Mouse (Mus musculus) lung, postnatal 14 days (tissue): ENCODE results near the gene Pgls.

ENCODE experiments used
- DNase-seq: peaks from one replicate; pipeline ENCODE4 v3.0.0; 2021

Gene Pgls

GRCm38 (mm10) chr8:71601939-71602665, 10.1 kb downstream of the Pgls start:
- no peak for DNase-seq

DNA sequence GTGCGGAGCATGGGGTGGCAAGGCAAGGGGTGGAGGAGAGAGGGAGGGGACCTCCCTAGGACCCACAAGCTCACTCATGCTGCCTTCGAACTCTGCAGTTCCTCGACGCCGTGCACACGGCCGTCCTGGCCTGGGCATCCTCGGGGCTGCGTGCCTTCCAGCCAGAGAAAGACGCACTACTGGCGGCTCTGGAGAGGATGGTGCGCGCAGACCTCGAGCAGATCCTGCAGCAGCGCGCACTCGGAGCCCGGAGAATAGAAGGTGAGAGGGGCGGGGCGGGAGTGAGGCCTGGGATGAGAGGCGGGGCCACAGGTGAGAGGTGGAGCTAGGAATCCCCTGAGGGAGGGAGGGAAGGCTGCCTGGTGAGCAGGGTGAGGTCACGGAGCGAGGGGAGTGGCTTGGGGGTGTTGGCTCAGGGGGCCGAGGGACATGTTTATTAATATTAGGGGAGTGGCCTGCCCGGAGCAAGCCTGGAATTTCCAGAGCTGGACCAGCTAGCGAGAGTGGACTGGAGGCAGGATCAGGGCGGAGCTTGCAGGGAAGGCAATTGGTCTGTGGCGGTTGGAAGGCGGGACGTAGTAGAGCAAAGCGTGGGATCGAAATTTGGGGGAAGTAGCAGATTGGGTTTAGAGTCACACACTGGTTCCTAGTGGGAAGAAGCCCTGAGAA, 10.8 kb downstream of the Pgls start:
- DNase-seq: peak; percentile 84

DNA sequence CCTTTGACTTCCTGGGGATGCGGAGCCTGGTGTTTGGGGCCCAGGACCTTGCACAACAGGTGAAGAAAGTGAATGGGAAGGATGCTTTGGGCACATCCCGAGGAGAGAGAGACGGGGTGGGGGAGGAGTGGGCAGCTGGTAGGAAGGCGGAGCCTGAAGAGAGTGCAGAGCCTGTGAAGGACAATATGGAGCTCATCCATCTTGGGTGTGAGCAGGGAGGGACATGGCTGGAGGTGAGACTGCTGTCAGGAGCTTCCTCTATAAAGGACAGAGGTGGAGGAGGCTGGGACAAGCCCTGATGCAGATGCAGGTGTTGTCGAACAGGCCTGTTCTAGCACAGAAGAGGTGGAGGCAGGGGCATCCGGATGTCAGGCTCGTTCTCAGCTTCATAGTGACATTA, 12.0 kb downstream of the Pgls start:
- no peak for DNase-seq

GRCm38 (mm10) chr8:71610822-71611651, 19.1 kb downstream of the Pgls start, which contains the start of gene Colgalt1:
Colgalt1 (plus strand) TSS chr8:71610998.
- DNase-seq: peak; percentile 97

- no peak for DNase-seq
Observed at GRCm38 (mm10) chr8:71612141-71612540, 20.2 kb downstream of the Pgls start.

- DNase-seq: no peak
Observed at GRCm38 (mm10) chr8:71613418-71613817, 21.4 kb downstream of the Pgls start.

DNA sequence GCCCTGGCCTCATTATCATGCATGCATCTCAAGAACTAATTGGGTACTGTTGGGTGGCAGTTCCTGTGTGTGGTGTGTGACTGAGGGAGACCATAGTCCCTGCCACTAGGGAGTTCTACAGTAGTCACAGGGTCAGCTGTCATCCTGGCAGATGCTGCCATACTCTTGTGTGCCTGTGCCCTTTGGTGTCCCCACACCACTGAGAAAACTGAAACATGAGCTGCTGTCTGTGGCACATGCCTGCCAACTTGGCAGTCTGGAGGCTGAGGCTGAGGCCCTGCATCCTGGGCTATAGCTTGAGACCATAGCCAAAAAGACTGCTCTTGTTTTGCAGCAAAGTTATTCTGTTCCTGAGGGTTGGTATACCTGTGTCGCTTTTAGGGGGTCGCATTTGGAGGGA, 27.8 kb downstream of the Pgls start:
- DNase-seq: no peak

- DNase-seq: no peak
Observed at GRCm38 (mm10) chr8:71625088-71625487, 33.1 kb downstream of the Pgls start.

- no peak for DNase-seq
Observed at GRCm38 (mm10) chr8:71626753-71627152, 34.8 kb downstream of the Pgls start.

DNA sequence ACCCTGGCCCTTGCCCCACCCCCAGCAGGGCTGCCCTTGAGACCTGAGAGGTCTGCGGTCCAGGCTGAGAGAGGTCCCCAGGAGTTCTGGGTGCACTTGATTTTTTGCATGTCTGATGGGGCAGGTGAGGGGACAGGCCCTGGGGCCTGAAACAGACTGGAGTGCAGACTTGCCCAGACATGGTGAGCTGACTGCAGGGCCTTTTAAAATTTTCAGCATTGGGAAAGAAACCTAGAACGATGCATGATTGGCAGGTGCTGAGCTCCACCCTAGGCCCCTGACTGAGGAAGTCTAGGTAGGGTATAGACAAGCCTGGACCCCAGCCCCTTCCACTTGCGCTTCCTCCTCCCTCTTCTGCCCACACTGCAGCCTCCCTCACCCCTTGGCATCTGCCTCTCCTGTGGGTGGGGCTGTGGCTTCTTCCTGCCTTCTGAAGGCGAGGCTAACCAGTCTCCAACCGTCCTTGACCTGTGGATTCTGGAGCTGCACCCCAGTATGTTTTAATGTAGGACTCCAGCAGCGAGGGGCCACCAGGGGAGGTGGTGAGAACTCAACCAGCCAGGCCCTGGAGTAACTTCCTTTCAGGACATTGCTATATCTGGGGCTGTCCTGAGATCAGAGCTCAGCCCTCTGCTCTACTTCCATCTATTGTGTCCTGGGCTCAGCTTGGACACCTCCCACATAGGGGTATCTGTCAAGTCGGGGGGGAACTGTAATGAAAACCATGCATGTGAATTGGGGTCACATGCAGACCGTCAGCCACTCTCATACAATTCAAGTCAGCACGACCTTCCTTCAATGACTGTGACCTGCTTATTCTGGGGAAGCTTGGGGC, 35.5 kb downstream of the Pgls start:
- peak; percentile 29 for DNase-seq

DNA sequence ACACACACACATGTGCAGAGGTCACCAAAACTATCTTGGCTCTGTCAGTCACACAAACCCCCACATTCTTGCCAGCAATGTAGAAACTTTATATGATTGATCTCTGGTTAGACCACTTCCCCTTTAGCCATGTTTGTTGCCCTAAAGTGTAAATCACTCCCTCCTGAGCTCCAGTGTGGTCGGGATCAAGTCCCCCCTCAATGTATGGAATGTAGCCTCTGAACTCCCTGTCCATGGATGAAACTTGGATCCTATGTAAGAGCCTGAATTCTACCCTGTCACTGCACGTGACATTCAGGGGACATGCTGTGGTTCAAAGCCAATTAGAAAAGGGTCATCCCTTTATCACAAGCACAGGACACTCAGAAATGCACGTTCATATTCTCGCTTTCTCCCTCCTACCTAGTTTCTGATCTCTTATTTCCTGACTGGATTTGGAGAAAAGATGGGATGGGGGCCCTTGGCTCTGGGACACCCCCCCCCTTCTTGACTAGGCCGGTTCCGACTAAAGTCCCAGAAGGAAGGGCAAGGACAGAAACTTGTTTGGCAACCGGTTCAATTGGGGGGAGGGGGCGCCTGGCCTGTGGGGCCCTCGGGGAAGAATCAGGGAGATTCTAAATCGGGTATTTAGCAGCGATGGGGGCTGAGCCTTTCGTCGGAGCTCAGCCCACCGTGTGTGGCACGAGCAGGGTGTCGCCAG, 36.6 kb downstream of the Pgls start:
- no peak for DNase-seq

- DNase-seq: peak; percentile 96
Observed at GRCm38 (mm10) chr8:71629096-71629697, 37.2 kb downstream of the Pgls start.

DNA sequence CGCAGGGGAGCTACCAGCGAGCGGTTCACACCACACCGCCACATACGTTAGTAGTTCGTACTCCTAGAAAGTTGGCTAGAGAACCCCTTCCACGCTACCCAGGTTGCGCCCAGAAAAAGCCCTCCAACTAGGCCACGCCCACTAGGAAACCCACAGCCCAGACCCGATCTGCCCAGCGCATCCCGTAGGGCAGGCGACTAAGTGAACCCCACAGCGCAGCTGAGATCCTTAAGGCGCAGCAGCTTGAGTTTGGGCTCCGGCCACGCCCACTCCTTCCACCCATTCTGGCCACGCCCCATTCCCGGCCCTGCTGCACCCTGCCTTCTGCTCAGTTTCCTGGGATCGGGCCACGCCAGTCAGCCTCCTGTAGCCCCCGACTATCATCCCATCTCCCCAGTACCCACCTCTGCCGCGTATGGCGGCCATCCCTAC, 37.8 kb downstream of the Pgls start:
- peak; percentile 51 for DNase-seq

- DNase-seq: no peak
Observed at GRCm38 (mm10) chr8:71630761-71631160, 38.8 kb downstream of the Pgls start.

DNA sequence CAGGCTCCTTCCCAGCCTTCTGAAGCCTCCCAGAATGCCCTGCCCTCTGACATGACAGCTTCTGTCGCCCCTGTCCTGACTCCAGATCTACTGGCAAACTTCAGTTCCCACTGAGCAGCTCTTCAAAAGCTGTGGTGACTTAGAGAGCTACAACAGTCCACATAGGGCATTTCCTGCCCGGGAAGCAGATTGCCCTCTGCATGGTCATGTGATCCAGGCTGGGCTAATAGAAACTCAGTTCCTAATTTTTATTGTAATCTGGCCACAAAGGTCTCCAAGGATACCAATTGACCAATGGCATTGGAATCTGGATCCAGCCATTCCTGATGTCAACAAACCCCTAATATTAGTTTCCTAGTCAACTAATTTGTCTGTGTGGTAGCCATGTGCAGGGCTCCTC, 39.9 kb downstream of the Pgls start:
- DNase-seq: no peak

DNA sequence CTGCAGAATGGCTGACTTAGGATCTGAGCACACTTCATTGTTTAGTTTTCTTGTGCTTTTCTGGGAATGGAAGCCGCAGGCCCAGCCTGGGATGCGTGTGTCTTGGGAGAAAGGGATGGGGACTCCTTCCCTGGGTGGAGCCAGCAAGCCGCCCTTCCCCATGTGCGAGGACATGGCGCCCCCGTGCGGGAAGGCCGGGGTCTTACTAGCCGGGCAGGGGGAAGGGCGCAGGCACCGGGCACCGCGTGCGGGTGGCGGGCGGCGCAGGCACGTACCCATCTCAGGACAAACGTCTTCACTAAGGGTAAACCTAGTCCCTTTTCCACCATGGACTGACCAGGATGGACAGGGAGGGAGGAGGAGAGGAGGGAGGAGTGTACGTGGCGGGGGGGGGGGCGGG, 41.2 kb downstream of the Pgls start:
- peak; percentile 67 for DNase-seq

DNA sequence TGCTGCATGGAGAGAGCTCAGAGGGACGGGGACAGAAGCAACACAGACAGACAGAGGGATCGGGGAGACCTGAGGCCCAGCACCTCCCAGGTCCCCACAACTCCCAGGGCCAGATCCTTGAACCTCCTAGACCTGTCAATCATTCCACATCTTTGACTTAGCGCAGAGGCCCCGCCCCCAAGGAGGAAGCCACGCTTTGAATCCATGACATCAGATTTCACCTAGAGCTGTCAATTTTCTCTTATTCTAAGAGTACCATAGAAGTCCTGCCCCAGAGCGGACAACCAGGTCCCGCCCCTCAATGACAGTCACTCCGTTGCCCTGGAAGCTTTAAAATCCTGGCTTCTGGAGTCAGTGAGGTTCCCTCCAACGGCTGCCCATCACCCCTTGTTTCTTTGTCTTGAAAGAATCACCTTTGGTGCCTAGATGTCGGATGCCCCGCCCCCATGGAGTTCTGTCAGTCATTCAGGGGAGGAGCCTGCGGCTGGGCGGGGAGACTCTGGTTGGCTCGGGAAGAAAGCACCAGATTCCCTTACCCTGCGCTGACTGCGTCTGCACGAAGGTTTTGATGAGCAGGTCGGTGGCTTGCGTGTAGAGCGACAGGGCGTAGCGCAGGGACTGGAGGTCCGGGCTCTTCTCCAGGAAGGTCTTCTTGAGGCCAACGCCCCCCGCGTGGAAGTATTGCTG, 42.1 kb downstream of the Pgls start:
- DNase-seq: peak; percentile 61

- DNase-seq: no peak
Observed at GRCm38 (mm10) chr8:71637149-71638095, 45.4 kb downstream of the Pgls start.

DNA sequence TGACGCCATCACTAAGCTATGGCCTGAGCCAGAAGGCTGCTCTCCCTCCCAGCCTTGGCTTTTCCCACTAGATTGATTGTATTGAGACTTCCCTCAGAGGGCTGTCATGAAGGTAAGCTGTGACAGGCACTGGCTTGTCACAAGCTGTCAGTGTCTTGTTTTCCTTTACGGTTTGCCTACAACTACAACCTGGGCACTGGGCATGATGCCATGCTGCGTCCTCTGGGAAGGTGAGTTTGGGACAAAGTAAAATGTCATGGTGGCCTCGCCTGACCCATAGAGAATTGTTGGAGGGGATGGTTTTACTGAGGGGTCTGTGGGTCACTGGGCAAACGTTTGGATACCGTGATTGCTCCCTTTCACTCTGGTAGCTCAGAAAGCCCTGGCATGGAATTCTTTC, 46.3 kb downstream of the Pgls start:
- DNase-seq: no peak

GRCm38 (mm10) chr8:71639318-71639717, 47.3 kb downstream of the Pgls start:
- DNase-seq: no peak
